ENCODE assay signal across 23 mouse cellular contexts in the genomic region with DNA sequence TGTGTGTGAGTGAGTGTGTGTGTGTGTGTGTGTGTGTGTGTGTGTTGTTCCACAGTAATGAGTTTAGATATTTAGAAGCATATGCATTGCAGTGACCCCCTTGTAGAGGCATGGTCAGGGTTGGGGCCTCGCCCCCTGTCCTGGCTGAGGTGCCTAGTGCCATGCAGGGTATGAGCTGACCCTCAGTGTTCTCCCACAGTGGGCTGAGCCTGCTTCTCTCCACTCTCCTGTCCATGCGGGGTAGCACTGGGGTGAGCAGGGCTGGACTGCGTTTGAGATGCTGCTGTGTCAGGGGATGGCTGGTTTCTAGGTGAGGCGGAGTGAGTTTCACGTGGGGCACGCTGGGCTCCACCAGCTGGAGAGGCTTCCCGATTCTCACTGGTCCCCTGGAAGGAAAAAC. TPM values are rescaled to one million over a fixed set of nuclear protein-coding genes. Genes with fewer than 3 reads are reported as not detected.
DNase-seq lines count a peak whose midpoint lies in the region; ATAC-seq and TF ChIP-seq lines count a peak whose summit lies in the region.
"Had no signal": no experiment of that assay in that cellular context is flagged by ENCODE, and none has a peak within 500 bp of the region (broad histone marks: within the 10 kb centered on the region; RNA-seq: fewer than 3 reads in every experiment).

No protein-coding gene starts in this region.

- DNase-seq in heart, adult 11 months: peak; percentile 88
- no peak for DNase-seq in heart, adult 2 months
- DNase-seq in limb, embryonic 10.5 days (ENCODE audit: low spot score): no peak
- DNase-seq: adrenal gland, adult 8-10 months; adrenal gland, postnatal 14 days; adrenal gland, postnatal 36 days; B cell, adult 2 months; cerebellum, adult 11-12 months; cerebellum, adult 2 months; cerebellum, adult 9-10 months; cerebellum, postnatal 10 days; cerebellum, postnatal 25 days had no signal

- H3K9ac ChIP-seq in heart, adult 2 months (ENCODE audit: low read depth, low read length): no peak overlapping the region
- no peak overlapping the region for H3K9ac ChIP-seq in midbrain, embryonic 13.5 days (replicated peaks)
- no peak overlapping the region for H3K9ac ChIP-seq in midbrain, embryonic 16.5 days (ENCODE audit: low read depth, low read length)
- H3K9ac ChIP-seq: embryonic facial prominence, embryonic 12.5 days; forebrain, embryonic 13.5 days; forebrain, embryonic 15.5 days had no signal

- H3K4me1 ChIP-seq in heart, adult 2 months (ENCODE audit: control insufficient read depth, insufficient read depth, low read length): no peaks in the 10 kb centered on the region
- no peaks in the 10 kb centered on the region for H3K4me1 ChIP-seq in midbrain, embryonic 13.5 days (replicated peaks)
- no peaks in the 10 kb centered on the region for H3K4me1 ChIP-seq in midbrain, embryonic 16.5 days (ENCODE audit: control insufficient read depth, insufficient read depth, low read length)
- peaks cover 10% of the 10 kb centered on the region; the same call in 1 of the 2 replicates for H3K4me1 ChIP-seq in limb, embryonic 10.5 days
- H3K4me1 ChIP-seq: forebrain, embryonic 13.5 days; forebrain, embryonic 15.5 days had no signal

- H3K36me3 ChIP-seq in heart, adult 2 months (ENCODE audit: control insufficient read depth, insufficient read depth, low read length): peaks cover under 1% of the 10 kb centered on the region; the same call in 1 of the 2 replicates
- peaks cover 27% of the 10 kb centered on the region for H3K36me3 ChIP-seq in midbrain, embryonic 13.5 days
- H3K36me3 ChIP-seq in midbrain, embryonic 16.5 days (ENCODE audit: control insufficient read depth, insufficient read depth, low read length): peaks cover 11% of the 10 kb centered on the region; the same call in 1 of the 2 replicates
- H3K36me3 ChIP-seq in limb, embryonic 10.5 days: no peaks in the 10 kb centered on the region
- H3K36me3 ChIP-seq: embryonic facial prominence, embryonic 10.5 days; embryonic facial prominence, embryonic 12.5 days; G1E had no signal

- no peak for TF ChIP-seq CTCF in heart, adult 2 months (IDR thresholded peaks at IDR 0.05)

- no peak for TF ChIP-seq EP300 in heart, adult 2 months (IDR thresholded peaks at IDR 0.05; ENCODE audit: insufficient read depth, low read depth, low read length)

- no peaks in the 10 kb centered on the region for H3K79me2 ChIP-seq in heart, adult 2 months (replicated peaks; ENCODE audit: control insufficient read depth, insufficient read depth, low read length)

- no peaks in the 10 kb centered on the region for H3K9me3 ChIP-seq in midbrain, embryonic 13.5 days
- H3K9me3 ChIP-seq in midbrain, embryonic 16.5 days (replicated peaks; ENCODE audit: control insufficient read depth, low read length, poor library complexity, severe bottlenecking): no peaks in the 10 kb centered on the region
- H3K9me3 ChIP-seq in limb, embryonic 10.5 days (replicated peaks): no peaks in the 10 kb centered on the region
- H3K9me3 ChIP-seq: embryonic facial prominence, embryonic 10.5 days; embryonic facial prominence, embryonic 12.5 days; forebrain, embryonic 13.5 days; forebrain, embryonic 15.5 days; G1E had no signal

- WGBS in heart, adult 2 months: 91% methylated on average over 7 of the region's 7 CpGs
- 88% methylated on average over 7 of the region's 7 CpGs for WGBS in midbrain, embryonic 13.5 days
- WGBS in midbrain, embryonic 16.5 days: 92% methylated on average over 7 of the region's 7 CpGs
- WGBS in limb, embryonic 10.5 days: 90% methylated on average over 7 of the region's 7 CpGs

- no peak overlapping the region for H3K4me3 ChIP-seq in heart, adult 2 months
- no peak overlapping the region for H3K4me3 ChIP-seq in midbrain, embryonic 13.5 days (replicated peaks)
- no peak overlapping the region for H3K4me3 ChIP-seq in midbrain, embryonic 16.5 days (ENCODE audit: low read depth, low read length)
- no peak overlapping the region for H3K4me3 ChIP-seq in limb, embryonic 10.5 days
- H3K4me3 ChIP-seq: embryonic facial prominence, embryonic 10.5 days; embryonic facial prominence, embryonic 12.5 days; forebrain, embryonic 13.5 days; forebrain, embryonic 15.5 days had no signal

- peak; percentile 56; the same call in 1 of the 2 replicates for ATAC-seq in midbrain, embryonic 13.5 days
- no peak for ATAC-seq in midbrain, embryonic 16.5 days
- ATAC-seq: activated CD4-positive, CD25-positive, alpha-beta regulatory T cell, adult 4 months; CD4-positive, CD25-positive, alpha-beta regulatory T cell, adult 4 months; forebrain, embryonic 13.5 days; forebrain, embryonic 15.5 days; Patski had no signal

- no peaks in the 10 kb centered on the region for H3K27me3 ChIP-seq in heart, adult 2 months (ENCODE audit: control insufficient read depth, insufficient read depth, low read length)
- H3K27me3 ChIP-seq in midbrain, embryonic 13.5 days: no peaks in the 10 kb centered on the region
- H3K27me3 ChIP-seq in midbrain, embryonic 16.5 days (ENCODE audit: control insufficient read depth, insufficient read depth, low read depth, low read length): no peaks in the 10 kb centered on the region
- no peaks in the 10 kb centered on the region for H3K27me3 ChIP-seq in limb, embryonic 10.5 days (ENCODE audit: low read depth, poor library complexity, severe bottlenecking)
- H3K27me3 ChIP-seq: CH12.LX; embryonic facial prominence, embryonic 12.5 days; forebrain, embryonic 13.5 days; forebrain, embryonic 15.5 days; Patski had no signal

- intact Hi-C loops in heart, adult 2 months (cut with DNase I): no loop called here

- TF ChIP-seq POLR2A in heart, adult 2 months (IDR thresholded peaks at IDR 0.05; ENCODE audit: insufficient read depth, low read depth, low read length): no peak

- H3K4me2 ChIP-seq in midbrain, embryonic 13.5 days (replicated peaks): no peak overlapping the region
- no peak overlapping the region for H3K4me2 ChIP-seq in midbrain, embryonic 16.5 days (ENCODE audit: low read length)
- H3K4me2 ChIP-seq: embryonic facial prominence, embryonic 12.5 days; forebrain, embryonic 13.5 days; forebrain, embryonic 15.5 days had no signal

- no peak overlapping the region for H3K27ac ChIP-seq in heart, adult 2 months
- no peak overlapping the region for H3K27ac ChIP-seq in midbrain, embryonic 13.5 days
- H3K27ac ChIP-seq in midbrain, embryonic 16.5 days (ENCODE audit: low read length): no peak overlapping the region
- peak overlapping the region; percentile 50 for H3K27ac ChIP-seq in limb, embryonic 10.5 days
- H3K27ac ChIP-seq: embryonic facial prominence, embryonic 10.5 days; embryonic facial prominence, embryonic 12.5 days; forebrain, embryonic 13.5 days; forebrain, embryonic 15.5 days had no signal

RNA-seq across cellular contexts. Expression of a gene that starts 27.7 kb away (rescaled TPM):
- under 1 TPM; 0.93 to 0.97 TPM for total RNA-seq in heart, adult 2 months (2021)
- 2.4 and 3.1 TPM in 2 replicates for polyA plus RNA-seq in heart, adult 2 months (2012; rRNA removed)
- polyA plus RNA-seq in midbrain, embryonic 13.5 days (2015; fragmentation: Nextera tagmentation; extraction: Ambion mirVana): 7.7 and 8.0 TPM in 2 replicates
- 5.0 and 5.6 TPM in 2 replicates for polyA plus RNA-seq in midbrain, embryonic 16.5 days (2015; fragmentation: Nextera tagmentation; extraction: Ambion mirVana)
- 10.2 and 12.5 TPM in 2 replicates for polyA plus RNA-seq in limb, embryonic 10.5 days (2016; fragmentation: Nextera tagmentation; extraction: Ambion mirVana)
